Mouse (Mus musculus) cerebellum, adult 2 months (tissue): ENCODE results near the gene Sh3bgr.

ENCODE experiments used
- CTCF ChIP-seq: fragments of 200-500 bp; IDR thresholded peaks from 2 replicates; pipeline ENCODE4 v1.5.1; 2011; ENCODE audit warnings: low read depth, mild to moderate bottlenecking, control low read depth, low read length, moderate library complexity, borderline replicate concordance; ENCODE audit not compliant: insufficient read depth
- POLR2A ChIP-seq: fragments of 200-500 bp; IDR thresholded peaks from 2 replicates; pipeline ENCODE4 v1.6.1; 2011; ENCODE audit warnings: low read length, control low read depth, borderline replicate concordance; ENCODE audit not compliant: insufficient read depth

DNA sequence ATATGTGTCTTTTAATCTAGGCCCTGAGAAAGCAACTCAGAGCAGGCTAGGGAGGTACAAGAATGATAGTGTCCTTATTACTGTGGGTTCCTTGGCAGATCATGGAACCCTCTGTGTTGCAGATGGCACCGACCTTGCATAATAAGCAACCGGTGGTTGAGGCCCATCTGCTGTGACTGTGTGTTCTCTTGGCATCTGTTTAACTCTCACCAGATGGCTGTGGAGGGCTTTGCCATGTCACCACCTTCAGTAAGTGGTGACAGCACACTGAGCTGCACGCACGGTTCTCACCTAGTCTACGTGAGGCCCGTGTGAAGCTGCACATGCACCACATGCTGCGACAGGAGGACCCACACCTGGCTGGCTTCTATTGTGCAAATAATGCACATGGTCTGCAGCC is 49.4 kb downstream of the Sh3bgr start:
- TF ChIP-seq POLR2A (no peak), CTCF (peak; percentile 18; the same call in 1 of the 2 replicates)
